Mouse (Mus musculus): ENCODE results near the gene A330070K13Rik.

DNA sequence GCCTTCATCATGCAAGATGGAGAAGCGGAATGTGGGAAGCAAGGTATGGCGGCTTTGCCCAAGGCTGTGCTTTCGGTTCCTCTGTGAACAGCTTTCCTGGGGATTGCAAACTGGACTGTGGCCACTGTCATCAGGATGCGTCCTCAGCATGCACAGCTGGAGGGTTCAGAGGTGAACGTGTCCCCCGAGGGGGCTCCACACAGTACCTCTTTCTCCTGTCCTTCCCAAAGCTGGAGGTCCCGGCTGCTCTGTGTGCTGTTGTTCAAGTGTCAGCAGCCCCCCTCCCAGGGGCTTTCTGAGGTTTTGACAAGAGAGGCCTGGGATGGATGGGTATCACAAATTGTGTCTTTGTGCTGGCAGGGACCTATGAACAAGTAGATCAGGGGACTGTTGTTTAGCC, 2.0 kb upstream of the A330070K13Rik start:
- no peak for TF ChIP-seq CTCF (conservative IDR thresholded peaks at IDR 0.05; ENCODE audit: insufficient read depth, insufficient read length, low read depth, low read length)
- TF ChIP-seq POLR2A (IDR thresholded peaks at IDR 0.05; ENCODE audit: low read depth, low read length), result no peak
